Mouse (Mus musculus): ENCODE data around the gene Tbc1d10a. TPM values are rescaled to one million over a fixed set of nuclear protein-coding genes. Genes with fewer than 3 reads are reported as not detected.
"Not testable (repeated sequence)": the region's sequence is repeated elsewhere in the genome, so short reads cannot be mapped to it uniquely, and the experiment has no call there.

Gene Tbc1d10a
- polyA plus RNA-seq, 1 experiment from 2014 or later, result 30.5 TPM

DNA sequence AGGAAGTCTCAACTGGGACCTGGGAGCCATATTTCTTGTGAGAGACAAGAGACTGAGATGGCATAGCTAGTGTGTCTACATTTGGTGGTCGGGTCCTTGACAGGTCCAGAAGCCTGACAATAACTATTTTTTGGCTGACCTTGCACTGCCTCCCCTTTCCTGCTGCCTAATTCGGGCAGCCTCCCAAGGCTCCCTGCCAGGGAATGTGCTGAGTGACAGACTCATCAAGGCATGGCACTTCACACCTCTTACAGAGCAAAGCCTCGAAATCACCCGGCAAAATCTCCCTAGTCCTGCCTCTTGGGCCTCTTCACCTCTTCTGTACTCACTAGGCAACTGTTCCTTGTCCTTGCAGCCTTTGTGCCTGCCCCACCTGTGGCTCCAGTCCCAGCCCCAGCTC, 8.9 kb upstream of the Tbc1d10a start:
- WGBS, result 54% methylated on average over 4 of the region's 4 CpGs
- Histone ChIP-seq H3K27ac (ENCODE audit: low read length) (no peak overlapping the region), H3K9me3 (ENCODE audit: control insufficient read depth, low read length) (no peaks in the 10 kb centered on the region), H3K4me2 (ENCODE audit: low read depth, low read length) (no peak overlapping the region), H3K36me3 (ENCODE audit: control insufficient read depth, insufficient read depth, low read length) (peaks cover 78% of the 10 kb centered on the region), H3K27me3 (ENCODE audit: control insufficient read depth, insufficient read depth, low read depth, low read length) (no peaks in the 10 kb centered on the region), H3K4me3 (ENCODE audit: low read length) (no peak overlapping the region), H3K9ac (ENCODE audit: low read length) (no peak overlapping the region), H3K4me1 (replicated peaks; ENCODE audit: control insufficient read depth, insufficient read depth, low read length) (no peaks in the 10 kb centered on the region)
- ATAC-seq (ENCODE audit: low read depth), result no peak

DNA sequence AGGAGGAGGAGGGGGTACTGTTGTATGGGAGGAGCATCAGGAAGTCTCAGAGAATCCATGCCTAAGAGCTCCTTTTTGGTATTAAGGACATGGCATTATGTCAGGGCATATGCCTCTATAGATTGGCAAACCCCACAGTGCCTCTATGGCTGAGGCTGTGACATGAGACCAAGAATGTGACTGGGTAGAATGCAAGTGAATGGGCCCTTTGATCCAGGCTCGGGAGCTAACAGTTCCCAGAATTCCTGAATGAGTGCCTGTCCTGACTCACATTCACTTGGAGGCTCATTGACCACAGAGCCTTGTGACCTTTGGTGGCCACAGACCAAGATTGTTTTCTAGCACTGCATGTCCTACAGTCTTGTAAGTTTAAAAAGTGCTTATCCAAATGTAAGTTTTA, 4.5 kb upstream of the Tbc1d10a start:
- Histone ChIP-seq H3K27me3 (ENCODE audit: control insufficient read depth, insufficient read depth, low read depth, low read length) (no peaks in the 10 kb centered on the region), H3K4me1 (replicated peaks; ENCODE audit: control insufficient read depth, insufficient read depth, low read length) (no peaks in the 10 kb centered on the region), H3K9me3 (ENCODE audit: control insufficient read depth, low read length) (no peaks in the 10 kb centered on the region), H3K4me3 (ENCODE audit: low read length) (no peak overlapping the region), H3K4me2 (ENCODE audit: low read depth, low read length) (no peak overlapping the region), H3K27ac (ENCODE audit: low read length) (no peak overlapping the region), H3K9ac (ENCODE audit: low read length) (no peak overlapping the region), H3K36me3 (ENCODE audit: control insufficient read depth, insufficient read depth, low read length) (peaks cover 43% of the 10 kb centered on the region)
- 17% methylated on average over 1 of the region's 1 CpGs for WGBS
- ATAC-seq (ENCODE audit: low read depth), result no peak

DNA sequence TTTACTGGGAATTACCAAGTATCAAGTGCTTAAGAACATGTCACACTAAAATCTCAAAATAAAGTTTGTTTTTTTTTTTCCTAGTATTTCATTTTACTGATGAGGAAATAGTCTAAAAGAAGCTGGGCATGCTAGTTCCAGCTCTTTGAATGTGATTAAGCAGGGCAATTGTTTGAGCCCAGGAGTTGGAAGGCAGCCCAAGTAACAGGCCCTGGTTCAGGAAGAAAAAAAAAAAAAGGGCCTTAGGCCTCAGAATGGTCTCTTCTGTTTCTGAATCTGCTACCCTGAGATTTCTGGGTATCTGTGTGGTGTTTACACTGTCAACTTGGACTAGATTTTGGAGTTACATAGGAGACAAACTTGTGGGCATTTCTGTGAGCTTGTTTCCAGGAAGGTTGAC, 3.1 kb upstream of the Tbc1d10a start:
- Histone ChIP-seq H3K9ac (ENCODE audit: low read length) (no peak overlapping the region), H3K9me3 (ENCODE audit: control insufficient read depth, low read length) (no peaks in the 10 kb centered on the region), H3K27me3 (ENCODE audit: control insufficient read depth, insufficient read depth, low read depth, low read length) (no peaks in the 10 kb centered on the region), H3K4me1 (replicated peaks; ENCODE audit: control insufficient read depth, insufficient read depth, low read length) (peaks cover 10% of the 10 kb centered on the region), H3K36me3 (ENCODE audit: control insufficient read depth, insufficient read depth, low read length) (peaks cover 30% of the 10 kb centered on the region), H3K4me3 (ENCODE audit: low read length) (no peak overlapping the region), H3K27ac (ENCODE audit: low read length) (0 out of 2 replicates have a peak overlapping the region, but pooled peaks have one; percentile 8), H3K4me2 (ENCODE audit: low read depth, low read length) (no peak overlapping the region)
- ATAC-seq (ENCODE audit: low read depth), result no peak

DNA sequence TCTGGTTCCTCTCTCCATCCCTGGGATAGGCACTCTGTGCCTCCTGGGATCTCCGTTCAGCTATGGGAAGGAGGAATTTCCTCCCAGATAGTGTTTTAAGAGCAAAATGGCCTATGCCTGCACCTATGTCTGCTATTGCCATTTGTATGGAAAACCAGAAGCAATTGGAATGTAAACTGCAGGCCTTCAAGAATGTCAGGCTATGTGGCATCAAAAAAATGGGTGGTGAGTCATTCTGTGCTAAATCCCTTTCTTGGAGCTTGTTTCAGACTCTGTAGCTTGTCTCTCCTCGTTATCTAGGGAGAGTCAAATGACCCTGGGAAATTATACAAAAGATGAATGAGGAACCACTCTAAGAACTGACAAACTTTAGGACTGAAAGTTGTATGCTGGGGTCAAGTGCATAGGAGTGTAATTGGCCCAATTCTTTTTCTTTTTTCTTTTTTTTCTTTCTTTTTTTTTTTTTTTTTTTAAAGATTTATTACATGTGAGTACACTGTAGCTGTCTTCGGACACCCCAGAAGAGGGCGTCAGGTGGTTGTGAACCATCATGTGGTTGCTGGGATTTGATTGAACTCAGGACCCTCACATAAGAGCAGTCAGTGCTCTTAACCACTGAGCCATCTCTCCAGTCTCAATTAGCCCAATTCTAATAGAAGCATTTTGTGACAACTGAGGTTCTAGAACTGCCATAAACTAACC, 2.2 kb upstream of the Tbc1d10a start:
- Histone ChIP-seq H3K9me3 (ENCODE audit: control insufficient read depth, low read length) (no peaks in the 10 kb centered on the region), H3K27me3 (ENCODE audit: control insufficient read depth, insufficient read depth, low read depth, low read length) (no peaks in the 10 kb centered on the region), H3K4me1 (replicated peaks; ENCODE audit: control insufficient read depth, insufficient read depth, low read length) (peaks cover 10% of the 10 kb centered on the region), H3K4me2 (ENCODE audit: low read depth, low read length) (no peak overlapping the region), H3K27ac (ENCODE audit: low read length) (no peak overlapping the region), H3K4me3 (ENCODE audit: low read length) (no peak overlapping the region), H3K36me3 (ENCODE audit: control insufficient read depth, insufficient read depth, low read length) (peaks cover 24% of the 10 kb centered on the region), H3K9ac (ENCODE audit: low read length) (no peak overlapping the region)
- no peak for ATAC-seq (ENCODE audit: low read depth)
- WGBS, result 68% methylated on average over 4 of the region's 4 CpGs

DNA sequence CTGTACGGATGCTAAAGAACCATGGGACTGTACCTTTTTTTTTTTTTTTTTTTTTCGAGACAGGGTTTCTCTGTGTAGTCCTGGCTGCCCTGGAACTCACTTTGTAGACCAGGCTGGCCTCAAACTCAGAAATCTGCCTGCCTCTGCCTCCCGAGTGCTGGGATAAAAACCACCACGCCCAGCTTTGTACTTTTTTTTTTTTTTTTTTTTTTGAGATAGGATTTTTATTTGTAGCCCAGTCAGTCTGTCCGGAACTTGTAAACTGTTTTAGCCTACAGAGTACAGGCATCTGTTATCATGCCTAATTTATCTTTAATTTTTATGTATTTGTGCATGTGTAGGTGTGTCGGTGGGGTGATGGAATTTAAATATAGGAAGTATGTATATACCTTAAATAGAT, 1.1 kb upstream of the Tbc1d10a start:
- H3K4me3 ChIP-seq (ENCODE audit: low read length); ATAC-seq (ENCODE audit: low read depth); H3K4me2 ChIP-seq (ENCODE audit: low read depth, low read length); H3K27me3 ChIP-seq (ENCODE audit: control insufficient read depth, insufficient read depth, low read depth, low read length); H3K9me3 ChIP-seq (ENCODE audit: control insufficient read depth, low read length); H3K9ac ChIP-seq (ENCODE audit: low read length); H3K27ac ChIP-seq (ENCODE audit: low read length); H3K4me1 ChIP-seq (replicated peaks; ENCODE audit: control insufficient read depth, insufficient read depth, low read length): not testable (repeated sequence)
- H3K36me3 ChIP-seq (ENCODE audit: control insufficient read depth, insufficient read depth, low read length), result peaks cover 18% of the 10 kb centered on the region
- WGBS, result 84% methylated on average over 6 of the region's 6 CpGs

DNA sequence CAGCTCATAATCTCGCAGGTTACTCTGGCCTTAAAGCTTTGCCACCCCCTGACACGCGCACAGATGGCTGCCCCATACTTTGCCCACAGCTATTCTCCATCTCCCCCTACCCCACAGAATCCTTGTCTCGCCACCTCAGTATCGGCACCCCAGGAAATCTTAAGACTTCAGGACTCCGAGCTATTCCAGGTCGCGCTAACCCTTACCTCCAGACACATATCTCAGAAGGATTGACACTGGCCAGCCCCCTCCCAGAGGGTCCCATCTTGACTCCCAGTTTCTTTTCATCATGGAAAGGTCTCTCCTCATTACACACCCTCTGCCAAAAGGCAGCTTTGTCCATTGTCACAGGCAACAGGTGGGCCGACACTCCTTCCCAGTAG, 720 bp downstream of the Tbc1d10a start:
- no peak for ATAC-seq (ENCODE audit: low read depth)
- peaks cover 2% of the 10 kb centered on the region; the same call in 1 of the 2 replicates for H3K36me3 ChIP-seq (ENCODE audit: control insufficient read depth, insufficient read depth, low read length)
- peak overlapping the region; percentile 92 for H3K4me2 ChIP-seq (ENCODE audit: low read depth, low read length)
- no peak overlapping the region for H3K27ac ChIP-seq (ENCODE audit: low read length)
- 11% methylated on average over 9 of the region's 9 CpGs for WGBS
- H3K9ac ChIP-seq (ENCODE audit: low read length), result peak overlapping the region; percentile 97
- H3K9me3 ChIP-seq (ENCODE audit: control insufficient read depth, low read length), result no peaks in the 10 kb centered on the region
- H3K4me1 ChIP-seq (replicated peaks; ENCODE audit: control insufficient read depth, insufficient read depth, low read length), result peaks cover 10% of the 10 kb centered on the region
- no peaks in the 10 kb centered on the region for H3K27me3 ChIP-seq (ENCODE audit: control insufficient read depth, insufficient read depth, low read depth, low read length)
- peak overlapping the region; percentile 92 for H3K4me3 ChIP-seq (ENCODE audit: low read length)

DNA sequence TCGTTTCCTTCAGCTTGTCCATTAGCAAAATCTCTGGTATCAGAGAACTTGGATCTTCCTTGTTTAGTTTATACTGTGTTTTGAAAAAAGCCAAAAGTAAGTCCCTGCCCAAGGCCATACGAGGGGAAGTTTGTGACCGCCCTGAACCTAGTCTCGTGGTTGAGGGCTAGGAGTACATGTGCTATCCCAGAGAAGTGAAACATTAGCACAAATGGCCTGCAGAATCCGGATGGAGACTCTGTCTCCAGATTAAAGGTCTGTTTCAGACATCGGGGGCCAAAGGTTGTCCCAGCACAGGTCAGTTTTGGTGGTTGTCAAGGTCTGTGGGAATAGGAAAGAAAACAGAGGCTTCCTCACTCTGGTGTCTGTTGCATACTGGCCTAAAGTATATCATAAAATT, 2.6 kb downstream of the Tbc1d10a start:
- no peak overlapping the region for H3K4me3 ChIP-seq (ENCODE audit: low read length)
- WGBS, result 82% methylated on average over 6 of the region's 6 CpGs
- H3K9me3 ChIP-seq (ENCODE audit: control insufficient read depth, low read length), result no peaks in the 10 kb centered on the region
- H3K36me3 ChIP-seq (ENCODE audit: control insufficient read depth, insufficient read depth, low read length), result no peaks in the 10 kb centered on the region
- H3K9ac ChIP-seq (ENCODE audit: low read length), result no peak overlapping the region
- H3K4me1 ChIP-seq (replicated peaks; ENCODE audit: control insufficient read depth, insufficient read depth, low read length), result peaks cover 10% of the 10 kb centered on the region
- H3K27ac ChIP-seq (ENCODE audit: low read length), result no peak overlapping the region
- ATAC-seq (ENCODE audit: low read depth), result no peak
- H3K4me2 ChIP-seq (ENCODE audit: low read depth, low read length), result no peak overlapping the region
- H3K27me3 ChIP-seq (ENCODE audit: control insufficient read depth, insufficient read depth, low read depth, low read length), result no peaks in the 10 kb centered on the region

DNA sequence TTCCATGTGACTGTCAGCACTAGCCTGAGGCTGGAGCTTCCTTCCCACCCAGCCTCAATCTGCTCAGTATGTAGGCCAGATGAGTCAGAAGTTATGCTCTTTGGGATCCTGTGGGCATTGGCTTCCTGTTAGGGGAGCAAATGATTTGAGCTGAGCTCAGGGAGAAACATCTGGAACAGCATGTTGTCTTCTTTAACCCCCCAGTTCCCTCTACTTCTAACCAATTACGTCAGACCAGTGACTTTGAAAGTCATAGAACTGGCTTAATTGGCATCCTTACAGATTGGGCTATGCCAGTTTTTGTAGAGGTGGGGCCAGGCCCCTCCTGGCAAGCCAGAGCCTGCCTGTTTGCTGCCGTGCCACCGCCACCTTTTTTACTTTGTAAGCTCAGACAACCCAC, 4.1 kb downstream of the Tbc1d10a start:
- H3K4me2 ChIP-seq (ENCODE audit: low read depth, low read length), result no peak overlapping the region
- no peaks in the 10 kb centered on the region for H3K36me3 ChIP-seq (ENCODE audit: control insufficient read depth, insufficient read depth, low read length)
- no peak for ATAC-seq (ENCODE audit: low read depth)
- H3K4me3 ChIP-seq (ENCODE audit: low read length), result no peak overlapping the region
- H3K4me1 ChIP-seq (replicated peaks; ENCODE audit: control insufficient read depth, insufficient read depth, low read length), result peaks cover 10% of the 10 kb centered on the region
- H3K27me3 ChIP-seq (ENCODE audit: control insufficient read depth, insufficient read depth, low read depth, low read length), result no peaks in the 10 kb centered on the region
- H3K27ac ChIP-seq (ENCODE audit: low read length), result no peak overlapping the region
- 0 out of 2 replicates have a peak overlapping the region, but pooled peaks have one; percentile 15 for H3K9ac ChIP-seq (ENCODE audit: low read length)
- no peaks in the 10 kb centered on the region for H3K9me3 ChIP-seq (ENCODE audit: control insufficient read depth, low read length)
- WGBS, result 80% methylated on average over 3 of the region's 3 CpGs

DNA sequence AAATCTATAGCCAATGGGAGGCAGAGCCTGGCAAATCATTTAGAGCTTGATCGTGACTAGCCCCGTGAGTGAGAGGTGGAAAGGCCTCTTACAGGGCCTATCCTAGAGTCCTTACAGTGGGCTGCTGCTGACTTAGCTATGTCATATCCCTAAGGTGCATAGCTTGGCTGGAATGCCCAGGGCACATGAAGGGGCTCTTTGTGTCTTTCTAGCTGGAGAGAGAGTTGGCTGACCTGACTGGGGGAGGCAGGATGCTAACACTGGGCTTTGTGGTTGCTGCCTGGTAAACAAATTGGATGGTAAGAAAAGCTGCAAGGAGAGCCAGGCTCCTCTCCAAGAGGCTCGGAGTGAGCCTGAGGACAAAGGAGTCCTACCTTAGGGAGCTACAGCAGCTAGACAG, 6.2 kb downstream of the Tbc1d10a start:
- H3K27ac ChIP-seq (ENCODE audit: low read length), result no peak overlapping the region
- no peak for ATAC-seq (ENCODE audit: low read depth)
- H3K27me3 ChIP-seq (ENCODE audit: control insufficient read depth, insufficient read depth, low read depth, low read length), result no peaks in the 10 kb centered on the region
- H3K36me3 ChIP-seq (ENCODE audit: control insufficient read depth, insufficient read depth, low read length), result no peaks in the 10 kb centered on the region
- H3K4me3 ChIP-seq (ENCODE audit: low read length), result no peak overlapping the region
- peaks cover 13% of the 10 kb centered on the region for H3K4me1 ChIP-seq (replicated peaks; ENCODE audit: control insufficient read depth, insufficient read depth, low read length)
- H3K4me2 ChIP-seq (ENCODE audit: low read depth, low read length), result no peak overlapping the region
- H3K9me3 ChIP-seq (ENCODE audit: control insufficient read depth, low read length), result no peaks in the 10 kb centered on the region
- 72% methylated on average over 3 of the region's 3 CpGs for WGBS
- no peak overlapping the region for H3K9ac ChIP-seq (ENCODE audit: low read length)

DNA sequence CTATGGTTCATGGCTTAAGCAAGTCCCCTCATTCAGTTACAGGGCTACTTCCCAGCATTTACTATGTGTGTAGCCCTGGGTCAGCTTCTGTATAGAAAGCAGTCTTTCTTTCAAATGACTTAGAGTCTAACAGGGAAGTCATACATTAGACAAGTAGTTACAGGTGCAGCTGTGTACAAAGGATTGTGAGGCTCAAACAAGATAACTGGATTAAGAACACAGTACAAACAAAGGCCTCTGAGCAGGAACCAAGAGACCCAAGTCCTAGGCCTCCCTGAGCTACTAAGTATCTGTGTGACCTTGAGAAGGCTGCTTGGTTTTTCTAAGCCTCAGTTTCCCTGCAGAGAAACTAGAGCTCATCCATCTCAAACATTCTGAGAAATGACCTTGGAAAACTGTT, 6.8 kb downstream of the Tbc1d10a start:
- Histone ChIP-seq H3K4me1 (replicated peaks; ENCODE audit: control insufficient read depth, insufficient read depth, low read length) (peaks cover 9% of the 10 kb centered on the region), H3K9ac (ENCODE audit: low read length) (no peak overlapping the region), H3K27ac (ENCODE audit: low read length) (no peak overlapping the region), H3K4me2 (ENCODE audit: low read depth, low read length) (no peak overlapping the region), H3K27me3 (ENCODE audit: control insufficient read depth, insufficient read depth, low read depth, low read length) (no peaks in the 10 kb centered on the region), H3K9me3 (ENCODE audit: control insufficient read depth, low read length) (no peaks in the 10 kb centered on the region), H3K4me3 (ENCODE audit: low read length) (no peak overlapping the region), H3K36me3 (ENCODE audit: control insufficient read depth, insufficient read depth, low read length) (no peaks in the 10 kb centered on the region)
- ATAC-seq (ENCODE audit: low read depth), result no peak

Data from lung, embryonic 16.5 days (tissue).